Mouse (Mus musculus) heart, embryonic 11.5 days (tissue): ENCODE measurements around the gene Olfr1375. TPM values are rescaled to one million over a fixed set of nuclear protein-coding genes. Genes with fewer than 3 reads are reported as not detected.
"Not testable (repeated sequence)": the region's sequence is repeated elsewhere in the genome, so short reads cannot be mapped to it uniquely, and the experiment has no call there.

Experiments
- ATAC-seq: fragments of 200-750 bp; cut with Nextera tagmentation; replicated peaks from 2 replicates; pipeline ENCODE4 v1.8.0; 2017; ENCODE audit warnings: moderate library complexity; ENCODE audit not compliant: insufficient number of reproducible peaks, low FRiP score, low TSS enrichment
- H3K27ac ChIP-seq: fragments of 300-500 bp; sonication (generic); 2 replicates; pipeline ENCODE4 v1.5.1; 2014; ENCODE audit warnings: mild to moderate bottlenecking, low read depth, low read length
- H3K27me3 ChIP-seq: fragments of 300-500 bp; sonication (generic); 2 replicates; pipeline ENCODE4 v1.6.1; 2014; ENCODE audit warnings: mild to moderate bottlenecking, low read length, mixed read lengths; ENCODE audit not compliant: control insufficient read depth, insufficient read depth
- H3K36me3 ChIP-seq: fragments of 300-500 bp; sonication (generic); 2 replicates; pipeline ENCODE4 v1.6.1; 2014; ENCODE audit warnings: mild to moderate bottlenecking, low read length, moderate library complexity, mixed read lengths; ENCODE audit not compliant: control insufficient read depth, insufficient read depth
- H3K4me1 ChIP-seq: fragments of 300-500 bp; sonication (generic); 2 replicates; pipeline ENCODE4 v1.6.1; 2014; ENCODE audit warnings: low read length; ENCODE audit not compliant: control insufficient read depth, insufficient read depth
- H3K4me2 ChIP-seq: fragments of 300-500 bp; sonication (generic); 2 replicates; pipeline ENCODE4 v1.6.1; 2014; ENCODE audit warnings: mild to moderate bottlenecking, moderate library complexity
- H3K4me3 ChIP-seq: fragments of 300-500 bp; sonication (generic); 2 replicates; pipeline ENCODE4 v1.5.1; 2014; ENCODE audit warnings: low read depth, low read length
- H3K9ac ChIP-seq: fragments of 300-500 bp; sonication (generic); 2 replicates; pipeline ENCODE4 v1.6.1; 2014; ENCODE audit warnings: mild to moderate bottlenecking, low read depth, low read length, moderate library complexity
- H3K9me3 ChIP-seq: fragments of 300-500 bp; sonication (generic); replicated peaks from 2 replicates; pipeline ENCODE4 v1.6.1; 2016; ENCODE audit warnings: low read length; ENCODE audit not compliant: control insufficient read depth
- WGBS: fragments of 180-500 bp; shearing (Covaris S2); extraction: QIAGEN DNeasy Blood & Tissue Kit; methylation state at CpG from one replicate; pipeline ENCODE4 v1.1.7; 2014; ENCODE audit not compliant: insufficient replicate concordance; 5-methylcytosine and 5-hydroxymethylcytosine counted together
- polyA plus RNA-seq: library from polyadenylated mRNA; unstranded; fragments of >200 nt; fragmentation: Nextera tagmentation; extraction: Ambion mirVana; gene quantifications from 2 replicates; pipeline ENCODE4 v1.2.1, GENCODE M21; 2014

Gene Olfr1375
- not detected in 2 replicates for polyA plus RNA-seq

- H3K27me3 ChIP-seq, H3K4me3 ChIP-seq, H3K4me1 ChIP-seq, H3K36me3 ChIP-seq, ATAC-seq, H3K27ac ChIP-seq, H3K4me2 ChIP-seq, H3K9me3 ChIP-seq, H3K9ac ChIP-seq: not testable (repeated sequence)
- WGBS: 64% methylated on average over 3 of the region's 3 CpGs
Measured at GRCm38 (mm10) chr11:51047809-51048208, at the start of gene Olfr1375. TSS of gene Olfr1375 (plus strand) at chr11:51048109.

- 72% methylated on average over 5 of the region's 5 CpGs for WGBS
- no peaks in the 10 kb centered on the region for H3K27me3 ChIP-seq
- ATAC-seq: no peak
Measured at GRCm38 (mm10) chr11:51003296-51003695, 44.6 kb upstream of the Olfr1375 start, which contains the start of gene Olfr51. TSS of gene Olfr51 (plus strand) at chr11:51003596.

GRCm38 (mm10) chr11:51011821-51012220 lies 36.1 kb upstream of the Olfr1375 start:
- no peak overlapping the region for H3K27ac ChIP-seq
- no peaks in the 10 kb centered on the region for H3K4me1 ChIP-seq
- ATAC-seq: no peak
- no peaks in the 10 kb centered on the region for H3K27me3 ChIP-seq
- H3K36me3 ChIP-seq: no peaks in the 10 kb centered on the region
- no peak overlapping the region for H3K4me3 ChIP-seq
- no peak overlapping the region for H3K9ac ChIP-seq
- H3K9me3 ChIP-seq: no peaks in the 10 kb centered on the region
- no peak overlapping the region for H3K4me2 ChIP-seq
- 66% methylated on average over 5 of the region's 5 CpGs for WGBS

More at GRCm38 (mm10) chr11:51003296-51003695, 44.6 kb upstream of the Olfr1375 start, which contains the start of gene Olfr51:
- no peaks in the 10 kb centered on the region for H3K4me1 ChIP-seq
- H3K9ac ChIP-seq: no peak within 1 kb of the TSS
- H3K9me3 ChIP-seq: no peaks in the 10 kb centered on the region
- H3K27ac ChIP-seq: no peak within 1 kb of the TSS
- no peak within 1 kb of the TSS for H3K4me3 ChIP-seq
- no peaks in the 10 kb centered on the region for H3K36me3 ChIP-seq
- no peak within 1 kb of the TSS for H3K4me2 ChIP-seq

GRCm38 (mm10) chr11:51013936-51014335 lies 34.0 kb upstream of the Olfr1375 start, which contains the start of gene Olfr54:
TSS of gene Olfr54 (plus strand) at chr11:51014236.
- no peak within 1 kb of the TSS for H3K4me3 ChIP-seq
- 60% methylated on average over 1 of the region's 1 CpGs for WGBS
- no peak within 1 kb of the TSS for H3K4me2 ChIP-seq
- no peak within 1 kb of the TSS for H3K9ac ChIP-seq
- no peaks in the 10 kb centered on the region for H3K36me3 ChIP-seq
- H3K27ac ChIP-seq: no peak within 1 kb of the TSS
- no peak for ATAC-seq
- H3K9me3 ChIP-seq: no peaks in the 10 kb centered on the region
- H3K27me3 ChIP-seq: no peaks in the 10 kb centered on the region
- H3K4me1 ChIP-seq: no peaks in the 10 kb centered on the region

- WGBS: 36% methylated on average over 2 of the region's 2 CpGs
- Histone ChIP-seq H3K4me1 (no peaks in the 10 kb centered on the region), H3K36me3 (no peaks in the 10 kb centered on the region), H3K4me2 (no peak overlapping the region), H3K4me3 (no peak overlapping the region), H3K9me3 (no peaks in the 10 kb centered on the region), H3K27me3 (no peaks in the 10 kb centered on the region), H3K27ac (no peak overlapping the region), H3K9ac (no peak overlapping the region)
- ATAC-seq: no peak
Measured at GRCm38 (mm10) chr11:51016341-51016740, 31.6 kb upstream of the Olfr1375 start.

- not testable (repeated sequence) for H3K4me2 ChIP-seq, H3K4me3 ChIP-seq, H3K9me3 ChIP-seq, ATAC-seq, H3K27me3 ChIP-seq, H3K4me1 ChIP-seq, H3K36me3 ChIP-seq, H3K27ac ChIP-seq, H3K9ac ChIP-seq
- WGBS: 79% methylated on average over 11 of the region's 11 CpGs
Measured at GRCm38 (mm10) chr11:51026811-51027210, 21.1 kb upstream of the Olfr1375 start.

GRCm38 (mm10) chr11:51029381-51029780 lies 18.5 kb upstream of the Olfr1375 start:
- H3K27ac ChIP-seq, H3K4me1 ChIP-seq, H3K4me2 ChIP-seq, H3K4me3 ChIP-seq, H3K36me3 ChIP-seq, H3K27me3 ChIP-seq, H3K9me3 ChIP-seq, H3K9ac ChIP-seq, ATAC-seq: not testable (repeated sequence)
- 78% methylated on average over 8 of the region's 8 CpGs for WGBS

- no peak for ATAC-seq
- Histone ChIP-seq H3K27ac (no peak overlapping the region), H3K4me1 (no peaks in the 10 kb centered on the region), H3K9ac (no peak overlapping the region), H3K4me3 (no peak overlapping the region), H3K4me2 (no peak overlapping the region), H3K9me3 (no peaks in the 10 kb centered on the region), H3K36me3 (no peaks in the 10 kb centered on the region), H3K27me3 (no peaks in the 10 kb centered on the region; the same call in 1 of the 2 replicates)
- 79% methylated on average over 2 of the region's 2 CpGs for WGBS
Measured at GRCm38 (mm10) chr11:51030225-51030624, 17.7 kb upstream of the Olfr1375 start.

- Histone ChIP-seq H3K9ac (no peak overlapping the region), H3K27me3 (no peaks in the 10 kb centered on the region; the same call in 1 of the 2 replicates), H3K9me3 (no peaks in the 10 kb centered on the region), H3K4me2 (no peak overlapping the region), H3K27ac (no peak overlapping the region), H3K4me3 (no peak overlapping the region), H3K4me1 (no peaks in the 10 kb centered on the region), H3K36me3 (no peaks in the 10 kb centered on the region)
- ATAC-seq: no peak
- 35% methylated on average over 1 of the region's 1 CpGs for WGBS
Measured at GRCm38 (mm10) chr11:51032851-51033250, 15.1 kb upstream of the Olfr1375 start.
